Mouse (Mus musculus) bone marrow macrophage, adult 2 months (primary cell): ENCODE measurements around the gene Arid1b. TPM values are rescaled to one million over a fixed set of nuclear protein-coding genes. Genes with fewer than 3 reads are reported as not detected.

Source experiments
- H3K27ac ChIP-seq: 2 replicates; pipeline ENCODE4 v1.5.1; 2012; ENCODE audit warnings: low read depth, low read length; ENCODE audit not compliant: insufficient read depth
- H3K4me1 ChIP-seq: 2 replicates; pipeline ENCODE4 v1.6.1; 2012; ENCODE audit warnings: low read length; ENCODE audit not compliant: control insufficient read depth, insufficient read depth
- H3K4me3 ChIP-seq: 2 replicates; pipeline ENCODE4 v1.5.1; 2012; ENCODE audit warnings: mild to moderate bottlenecking, low read length, moderate library complexity; ENCODE audit not compliant: insufficient read depth
- CTCF ChIP-seq: IDR thresholded peaks from 2 replicates; pipeline ENCODE4 v1.5.1; 2012; ENCODE audit warnings: low read depth, mild to moderate bottlenecking, low read length, moderate library complexity
- POLR2A ChIP-seq: IDR thresholded peaks from 2 replicates; pipeline ENCODE4 v1.6.1; 2012; ENCODE audit warnings: mild to moderate bottlenecking, low read depth, low read length, borderline replicate concordance
- polyA plus RNA-seq: library from polyadenylated mRNA; stranded (reverse); fragments of >200 nt; gene quantifications from 2 replicates; pipeline ENCODE4 v1.2.4, GENCODE M21; 2012; ENCODE audit not compliant: missing spikeins, insufficient read depth, insufficient read length

The Arid1b gene
- polyA plus RNA-seq, 1 experiment: 25.8 TPM

- no peak overlapping the region for H3K27ac ChIP-seq
- no peak for TF ChIP-seq POLR2A
- no peak for TF ChIP-seq CTCF
- no peak overlapping the region for H3K4me3 ChIP-seq
- peaks cover 14% of the 10 kb centered on the region for H3K4me1 ChIP-seq
Measured at GRCm38 (mm10) chr17:5132987-5133355, 138.8 kb downstream of the Arid1b start.

- TF ChIP-seq POLR2A: no peak
- Histone ChIP-seq H3K27ac (no peak overlapping the region), H3K4me3 (no peak overlapping the region), H3K4me1 (peaks cover 16% of the 10 kb centered on the region)
Measured at GRCm38 (mm10) chr17:5133831-5134230, 139.7 kb downstream of the Arid1b start.

DNA sequence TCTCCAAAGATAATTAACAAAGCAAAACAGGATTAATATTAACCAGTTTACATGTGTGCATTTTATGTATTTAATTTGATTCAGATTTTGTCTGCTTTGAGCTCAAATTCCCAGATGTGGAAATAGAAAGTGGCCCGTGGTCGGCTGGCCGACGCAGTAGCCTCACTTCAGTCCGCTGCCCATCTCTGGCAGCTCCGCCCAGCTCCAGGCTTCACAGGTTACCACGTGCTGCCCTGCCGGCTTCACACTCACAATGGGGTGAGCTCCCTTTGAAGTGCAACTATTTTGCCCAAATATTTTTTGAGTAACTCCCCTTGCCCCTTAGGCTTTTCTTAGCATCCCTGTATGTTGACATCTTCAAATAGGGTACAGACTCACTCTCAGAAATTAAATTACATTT is 140.1 kb downstream of the Arid1b start:
- H3K4me3 ChIP-seq: no peak overlapping the region
- H3K4me1 ChIP-seq: peaks cover 16% of the 10 kb centered on the region
- no peak overlapping the region for H3K27ac ChIP-seq
- no peak for TF ChIP-seq POLR2A
- TF ChIP-seq CTCF: no peak

- H3K4me1 ChIP-seq: peaks cover 15% of the 10 kb centered on the region
- TF ChIP-seq CTCF: no peak
- no peak for TF ChIP-seq POLR2A
- no peak overlapping the region for H3K4me3 ChIP-seq
- peak overlapping the region; percentile 90 for H3K27ac ChIP-seq
Measured at GRCm38 (mm10) chr17:5137936-5138335, 143.8 kb downstream of the Arid1b start.

- Histone ChIP-seq H3K27ac (peak overlapping the region; percentile 90), H3K4me1 (peaks cover 15% of the 10 kb centered on the region), H3K4me3 (peak overlapping the region; percentile 29)
- TF ChIP-seq POLR2A: no peak
- TF ChIP-seq CTCF: no peak
Measured at GRCm38 (mm10) chr17:5138641-5139205, 144.6 kb downstream of the Arid1b start.

DNA sequence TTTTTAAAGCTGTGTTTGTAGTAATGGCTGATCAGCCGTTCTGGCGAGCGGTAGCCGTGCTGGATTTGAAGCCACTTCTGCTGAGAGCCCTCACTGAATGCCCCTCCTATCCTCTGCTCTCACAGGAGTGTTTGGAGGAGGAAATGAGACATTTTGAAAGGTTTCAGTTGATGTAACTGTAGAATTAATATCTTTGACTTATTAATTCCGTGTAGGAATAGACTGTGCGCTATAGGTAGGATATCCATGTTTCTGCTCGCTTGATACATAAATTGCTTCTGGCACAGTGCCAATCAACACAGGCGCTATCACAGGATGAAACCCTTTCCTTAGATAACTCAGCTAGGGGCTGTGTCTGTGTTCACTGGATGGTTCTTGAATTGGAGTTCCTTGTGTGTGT is 145.4 kb downstream of the Arid1b start:
- Histone ChIP-seq H3K4me1 (peaks cover 15% of the 10 kb centered on the region), H3K4me3 (no peak overlapping the region), H3K27ac (no peak overlapping the region)
- TF ChIP-seq POLR2A: no peak
- TF ChIP-seq CTCF: no peak

- TF ChIP-seq CTCF: no peak
- TF ChIP-seq POLR2A: no peak
- no peak overlapping the region for H3K27ac ChIP-seq
- H3K4me3 ChIP-seq: no peak overlapping the region
- peaks cover 9% of the 10 kb centered on the region for H3K4me1 ChIP-seq
Measured at GRCm38 (mm10) chr17:5143735-5144439, 149.8 kb downstream of the Arid1b start.

- no peak overlapping the region for H3K27ac ChIP-seq
- H3K4me3 ChIP-seq: no peak overlapping the region
- peaks cover 5% of the 10 kb centered on the region for H3K4me1 ChIP-seq
- TF ChIP-seq POLR2A (no peak), CTCF (no peak)
Measured at GRCm38 (mm10) chr17:5150660-5151063, 156.5 kb downstream of the Arid1b start.

GRCm38 (mm10) chr17:5151852-5152251 is 157.7 kb downstream of the Arid1b start:
- Histone ChIP-seq H3K27ac (no peak overlapping the region), H3K4me3 (no peak overlapping the region), H3K4me1 (peaks cover 5% of the 10 kb centered on the region)
- TF ChIP-seq CTCF: no peak
- TF ChIP-seq POLR2A: no peak

DNA sequence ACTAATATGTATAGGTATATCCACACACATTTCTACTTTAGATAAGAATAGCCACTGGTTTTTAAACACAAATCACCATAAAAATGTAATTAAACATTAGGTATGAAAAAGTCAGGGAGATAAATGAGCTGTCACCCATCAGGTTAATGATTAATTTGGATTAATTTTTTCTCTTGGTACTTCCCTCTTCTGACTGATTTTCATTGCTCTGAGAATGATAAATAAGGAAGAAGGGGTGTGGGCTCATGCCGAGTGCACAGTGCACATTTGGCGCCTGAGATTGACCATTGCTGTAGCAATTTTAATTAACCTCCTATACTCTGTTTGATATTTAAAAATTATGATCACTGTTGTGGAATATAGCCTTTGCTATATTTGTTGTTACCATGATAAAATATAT is 159.3 kb downstream of the Arid1b start:
- Histone ChIP-seq H3K4me3 (no peak overlapping the region), H3K27ac (no peak overlapping the region), H3K4me1 (peaks cover 5% of the 10 kb centered on the region)
- TF ChIP-seq CTCF: no peak
- no peak for TF ChIP-seq POLR2A
